Mouse (Mus musculus): ENCODE data around the gene Abhd14b. TPM values are rescaled to one million over a fixed set of nuclear protein-coding genes. Genes with fewer than 3 reads are reported as not detected.

Abhd14b gene
- total RNA-seq, 2 experiments from 2014 or later = 4.8 to 6.1 TPM

- DNase-seq = peak; percentile 66
- intact Hi-C loops (cut with DNase I) = loop anchor here (1.0 to 5.0 kb wide), 3 partner anchors 27 to 168 kb away; partner anchors contain the start of gene Dusp7
- H3K27ac ChIP-seq = peak overlapping the region; percentile 96
- H3K4me3 ChIP-seq = peak overlapping the region; percentile 76
- TF ChIP-seq CTCF (IDR thresholded peaks at IDR 0.05) = no peak
These were observed 27.8 kb downstream of the Abhd14b start for GRCm38 (mm10) chr9:106475046-106475445.

GRCm38 (mm10) chr9:106475663-106476001 is 28.4 kb downstream of the Abhd14b start, which contains the start of gene Rrp9:
Gene Rrp9, plus strand, starts transcription at chr9:106475963.
- TF ChIP-seq CTCF (IDR thresholded peaks at IDR 0.05) = no peak
- Histone ChIP-seq H3K27ac (peak within 1 kb of the TSS; percentile 96), H3K4me3 (peak within 1 kb of the TSS; percentile 76)
- DNase-seq = peak; percentile 44
- intact Hi-C loops (cut with DNase I) = loop anchor here (1.0 to 5.0 kb wide), 6 partner anchors 27 to 195 kb away; partner anchors contain the start of genes Dusp7, Poc1a and Rpl29

- Histone ChIP-seq H3K4me3 (peak overlapping the region; percentile 76), H3K27ac (peak overlapping the region; percentile 96)
- TF ChIP-seq CTCF (IDR thresholded peaks at IDR 0.05) = no peak
- intact Hi-C loops (cut with DNase I) = loop anchor here (2.0 to 5.0 kb wide), 5 partner anchors 47 to 195 kb away; partner anchors contain the start of genes Dusp7, Poc1a and Rpl29
- DNase-seq = peak; percentile 85
These were observed 29.0 kb downstream of the Abhd14b start for GRCm38 (mm10) chr9:106476002-106476923.

- DNase-seq = peak; percentile 99
- intact Hi-C loops (cut with DNase I) = loop anchor here (2.0 to 5.0 kb wide), 5 partner anchors 48 to 196 kb away; partner anchors contain the start of genes Dusp7, Poc1a and Rpl29
- H3K4me3 ChIP-seq = peak within 1 kb of the TSS; percentile 78
- peak within 1 kb of the TSS; percentile 96 for H3K27ac ChIP-seq
- no peak; the same call in 1 of the 2 replicates for TF ChIP-seq CTCF (IDR thresholded peaks at IDR 0.05)
These were observed 29.7 kb downstream of the Abhd14b start, which contains the start of gene Parp3 for GRCm38 (mm10) chr9:106476924-106477484. Gene Parp3, minus strand, starts transcription at chr9:106476949.

GRCm38 (mm10) chr9:106477649-106478048 is 30.4 kb downstream of the Abhd14b start:
- H3K27ac ChIP-seq = peak overlapping the region; percentile 94
- intact Hi-C loops (cut with DNase I) = loop anchor here (2.0 to 5.0 kb wide), 5 partner anchors 49 to 197 kb away; partner anchors contain the start of genes Dusp7, Poc1a and Rpl29
- no peak for TF ChIP-seq CTCF (IDR thresholded peaks at IDR 0.05)
- no peak for DNase-seq
- peak overlapping the region; percentile 78 for H3K4me3 ChIP-seq

- DNase-seq = peak; percentile 10
- no peak for TF ChIP-seq CTCF (IDR thresholded peaks at IDR 0.05)
- intact Hi-C loops (cut with DNase I) = loop anchor here (5.0 kb wide), 2 partner anchors 111 to 171 kb away; partner anchors contain the start of gene Dusp7
- H3K4me3 ChIP-seq = peak overlapping the region; percentile 78
- no peak overlapping the region for H3K27ac ChIP-seq
These were observed 30.8 kb downstream of the Abhd14b start for GRCm38 (mm10) chr9:106478101-106478500.

- DNase-seq = peak; percentile 11
- no peak for TF ChIP-seq CTCF (IDR thresholded peaks at IDR 0.05)
- intact Hi-C loops (cut with DNase I) = no loop called here
- Histone ChIP-seq H3K27ac (no peak overlapping the region), H3K4me3 (no peak overlapping the region)
These were observed 33.3 kb downstream of the Abhd14b start for GRCm38 (mm10) chr9:106480541-106480940.

GRCm38 (mm10) chr9:106481075-106481474 is 33.8 kb downstream of the Abhd14b start:
- no peak overlapping the region for H3K27ac ChIP-seq
- DNase-seq = peak; percentile 16
- intact Hi-C loops (cut with DNase I) = no loop called here
- no peak for TF ChIP-seq CTCF (IDR thresholded peaks at IDR 0.05)
- no peak overlapping the region for H3K4me3 ChIP-seq

- Histone ChIP-seq H3K4me3 (no peak overlapping the region), H3K27ac (no peak overlapping the region)
- intact Hi-C loops (cut with DNase I) = no loop called here
- no peak for TF ChIP-seq CTCF (IDR thresholded peaks at IDR 0.05)
- no peak for DNase-seq
These were observed 34.4 kb downstream of the Abhd14b start for GRCm38 (mm10) chr9:106481676-106482075.

- intact Hi-C loops (cut with DNase I) = no loop called here
- peak; percentile 16 for DNase-seq
- H3K27ac ChIP-seq = no peak overlapping the region
- no peak overlapping the region for H3K4me3 ChIP-seq
- no peak for TF ChIP-seq CTCF (IDR thresholded peaks at IDR 0.05)
These were observed 35.4 kb downstream of the Abhd14b start for GRCm38 (mm10) chr9:106482578-106483115.

- TF ChIP-seq CTCF (IDR thresholded peaks at IDR 0.05) = no peak
- H3K27ac ChIP-seq = no peak overlapping the region
- H3K4me3 ChIP-seq = no peak overlapping the region
- DNase-seq = no peak
- intact Hi-C loops (cut with DNase I) = no loop called here
These were observed 35.9 kb downstream of the Abhd14b start for GRCm38 (mm10) chr9:106483136-106483535.

GRCm38 (mm10) chr9:106483606-106484005 is 36.3 kb downstream of the Abhd14b start:
- DNase-seq = no peak
- intact Hi-C loops (cut with DNase I) = no loop called here

More at GRCm38 (mm10) chr9:106483606-106484005, 36.3 kb downstream of the Abhd14b start:
- H3K4me3 ChIP-seq = no peak overlapping the region
- H3K27ac ChIP-seq = no peak overlapping the region
- no peak for TF ChIP-seq CTCF (IDR thresholded peaks at IDR 0.05)
